Comparison of ENCODE assay signal across 19 mouse cellular contexts in the genomic region with DNA sequence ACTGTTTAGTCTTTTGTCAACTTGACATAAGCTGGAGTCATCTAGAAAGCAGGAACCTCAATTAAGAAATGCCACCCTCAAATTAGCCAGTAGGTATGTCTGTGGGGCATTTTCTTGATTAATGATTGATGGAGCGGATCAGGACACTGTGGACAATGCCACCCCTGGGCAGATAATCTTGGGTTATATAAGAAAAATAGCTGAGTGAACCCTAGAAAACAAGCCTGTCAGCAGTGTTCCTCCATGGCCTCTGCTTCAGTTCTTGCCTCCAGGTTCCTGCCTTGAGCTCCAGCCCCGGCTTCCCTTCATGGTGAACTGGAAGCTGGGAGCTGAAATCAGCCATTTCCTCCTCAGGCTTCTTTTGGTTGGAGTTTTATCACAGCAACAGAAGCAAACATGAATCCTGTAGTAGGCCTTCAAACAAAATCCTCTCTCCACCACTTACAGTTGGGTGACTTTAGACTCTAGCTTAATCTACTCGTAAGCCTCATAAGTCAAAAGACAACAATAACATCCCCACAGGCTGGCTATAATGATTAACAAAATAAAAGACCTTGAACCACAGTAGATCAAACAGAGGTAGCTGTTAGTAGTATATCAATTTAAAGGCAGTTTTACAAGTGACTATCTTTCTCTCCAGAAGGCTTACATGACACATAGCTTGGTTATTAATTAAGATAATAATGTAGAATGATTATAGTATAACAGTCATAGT.
A peak's percentile ranks its signal among the peaks of the same experiment; 100 is the strongest.
DNase-seq lines count a peak whose midpoint lies in the region; ATAC-seq and TF ChIP-seq lines count a peak whose summit lies in the region.
"Had no signal": no experiment of that assay in that cellular context is flagged by ENCODE, and none has a peak within 500 bp of the region (broad histone marks: within the 10 kb centered on the region; RNA-seq: fewer than 3 reads in every experiment).

No protein-coding gene starts in this region.

- no peak overlapping the region for H3K4me2 ChIP-seq in kidney, embryonic 14.5 days (replicated peaks; ENCODE audit: low read depth, low read length)
- no peak overlapping the region for H3K4me2 ChIP-seq in kidney, embryonic 15.5 days
- H3K4me2 ChIP-seq: forebrain, embryonic 15.5 days; heart, embryonic 11.5 days; hindbrain, embryonic 15.5 days; lung, embryonic 14.5 days had no signal

- H3K4me1 ChIP-seq in kidney, embryonic 14.5 days (ENCODE audit: control insufficient read depth, insufficient read depth, low read length), result 0 out of 2 replicates have a peak, but pooled peaks cover 6% of the 10 kb centered on the region
- peaks cover 24% of the 10 kb centered on the region for H3K4me1 ChIP-seq in kidney, adult 2 months (ENCODE audit: control insufficient read depth, insufficient read depth, low read length)
- peaks cover 9% of the 10 kb centered on the region; the same call in 1 of the 2 replicates for H3K4me1 ChIP-seq in kidney, embryonic 15.5 days
- H3K4me1 ChIP-seq: midbrain, embryonic 10.5 days had no signal

- WGBS in kidney, embryonic 14.5 days, result 78% methylated on average over 3 of the region's 3 CpGs
- 40% methylated on average over 3 of the region's 3 CpGs for WGBS in kidney, adult 2 months
- WGBS in kidney, embryonic 15.5 days, result 66% methylated on average over 3 of the region's 3 CpGs

- no peaks in the 10 kb centered on the region for H3K36me3 ChIP-seq in kidney, embryonic 14.5 days (ENCODE audit: control insufficient read depth, insufficient read depth, low read length)
- no peaks in the 10 kb centered on the region for H3K36me3 ChIP-seq in kidney, adult 2 months (ENCODE audit: control insufficient read depth, insufficient read depth, low read length)
- no peaks in the 10 kb centered on the region for H3K36me3 ChIP-seq in kidney, embryonic 15.5 days
- H3K36me3 ChIP-seq: forebrain, embryonic 15.5 days; hindbrain, embryonic 15.5 days; midbrain, embryonic 10.5 days had no signal

- TF ChIP-seq POLR2A in kidney, adult 2 months (IDR thresholded peaks at IDR 0.05; ENCODE audit: low read depth, low read length), result no peak

- no peaks in the 10 kb centered on the region for H3K27me3 ChIP-seq in kidney, embryonic 14.5 days (ENCODE audit: control insufficient read depth, insufficient read depth, low read length)
- H3K27me3 ChIP-seq in kidney, adult 2 months (replicated peaks; ENCODE audit: control insufficient read depth, insufficient read depth, low read length), result no peaks in the 10 kb centered on the region
- no peaks in the 10 kb centered on the region for H3K27me3 ChIP-seq in kidney, embryonic 15.5 days
- H3K27me3 ChIP-seq: forebrain, embryonic 15.5 days; hindbrain, embryonic 15.5 days had no signal

- H3K9ac ChIP-seq in kidney, embryonic 14.5 days (ENCODE audit: low read depth, low read length), result no peak overlapping the region
- H3K9ac ChIP-seq in kidney, embryonic 15.5 days, result no peak overlapping the region
- H3K9ac ChIP-seq: forebrain, embryonic 15.5 days; hindbrain, embryonic 15.5 days; lung, embryonic 14.5 days had no signal

- H3K4me3 ChIP-seq in kidney, embryonic 14.5 days (ENCODE audit: low read length), result no peak overlapping the region
- H3K4me3 ChIP-seq in kidney, adult 2 months (ENCODE audit: insufficient read depth, low read depth, low read length), result no peak overlapping the region
- H3K4me3 ChIP-seq in kidney, embryonic 15.5 days (replicated peaks), result no peak overlapping the region
- H3K4me3 ChIP-seq: forebrain, embryonic 15.5 days; hindbrain, embryonic 15.5 days; midbrain, embryonic 10.5 days had no signal

- no peak for TF ChIP-seq CTCF in kidney, adult 2 months (conservative IDR thresholded peaks at IDR 0.05; ENCODE audit: insufficient read depth, insufficient read length, low read depth, low read length)

- no peak overlapping the region for H3K27ac ChIP-seq in kidney, embryonic 14.5 days (ENCODE audit: low read depth, low read length)
- peak overlapping the region; percentile 98 for H3K27ac ChIP-seq in kidney, adult 2 months (ENCODE audit: insufficient read depth, low read depth, low read length)
- peak overlapping the region; percentile 29; the same call in 1 of the 2 replicates for H3K27ac ChIP-seq in kidney, embryonic 15.5 days
- H3K27ac ChIP-seq: hindbrain, embryonic 15.5 days; midbrain, embryonic 10.5 days had no signal

- peak; percentile 72 for DNase-seq in kidney, adult 11 months
- DNase-seq in kidney, adult 2 months, result peak; percentile 87
- DNase-seq in urinary bladder, postnatal 25 days (ENCODE audit: low spot score), result no peak
- DNase-seq in adrenal gland, postnatal 14 days, result no peak
- DNase-seq: adrenal gland, postnatal 10 days; cerebellum, adult 11 months; cerebellum, postnatal 14 days; gastrocnemius, postnatal 25 days; heart, postnatal 4 days; lung, embryonic 14.5 days; lung, postnatal 36 days; retina, postnatal 1 day had no signal

- ATAC-seq in kidney, embryonic 14.5 days (ENCODE audit: low FRiP score, low TSS enrichment), result no peak
- ATAC-seq in kidney, embryonic 15.5 days (replicated peaks; ENCODE audit: low FRiP score), result no peak
- peak; percentile 53 for ATAC-seq in megakaryocyte-erythroid progenitor cell, adult 5-6 weeks (replicated peaks; ENCODE audit: low FRiP score, low TSS enrichment, poor library complexity, severe bottlenecking)
- ATAC-seq: forebrain, embryonic 15.5 days had no signal

- no peaks in the 10 kb centered on the region for H3K9me3 ChIP-seq in kidney, embryonic 14.5 days (ENCODE audit: control insufficient read depth, low read length)
- H3K9me3 ChIP-seq in kidney, embryonic 15.5 days (replicated peaks), result no peaks in the 10 kb centered on the region
- H3K9me3 ChIP-seq: forebrain, embryonic 15.5 days; hindbrain, embryonic 15.5 days; midbrain, embryonic 10.5 days had no signal

Comparison
In these comparisons a context has a peak if more than half of its experiments do, and no peak if none do; other contexts are left out.
1. DNase-seq: peak in kidney, adult 11 months (single experiment) and kidney, adult 2 months (single experiment); none in urinary bladder, postnatal 25 days (single experiment) and adrenal gland, postnatal 14 days (single experiment).